Mouse (Mus musculus) forebrain, embryonic 15.5 days (tissue): Measurements from ENCODE around the gene Sfxn5. TPM values are rescaled to one million over a fixed set of nuclear protein-coding genes. Genes with fewer than 3 reads are reported as not detected.

ENCODE experiments used
- ATAC-seq: fragments of 200-750 bp; cut with Nextera tagmentation; replicated peaks from 2 replicates; pipeline ENCODE4 v1.8.0; 2017; ENCODE audit warnings: mild to moderate bottlenecking, moderate TSS enrichment, moderate library complexity
- H3K27ac ChIP-seq: fragments of 300-500 bp; sonication (generic); replicated peaks from 2 replicates; pipeline ENCODE4 v1.5.1; 2015; ENCODE audit warnings: mild to moderate bottlenecking, inconsistent platforms
- H3K27me3 ChIP-seq: fragments of 300-500 bp; sonication (generic); 2 replicates; pipeline ENCODE4 v1.6.1; 2015; ENCODE audit warnings: inconsistent platforms
- H3K36me3 ChIP-seq: fragments of 300-500 bp; sonication (generic); 2 replicates; pipeline ENCODE4 v1.6.1; 2015; ENCODE audit warnings: mild to moderate bottlenecking, inconsistent platforms
- H3K4me1 ChIP-seq: fragments of 300-500 bp; sonication (generic); 2 replicates; pipeline ENCODE4 v1.6.1; 2015; ENCODE audit warnings: inconsistent platforms
- H3K4me2 ChIP-seq: fragments of 300-500 bp; sonication (generic); replicated peaks from 2 replicates; pipeline ENCODE4 v1.6.1; 2015; ENCODE audit warnings: mild to moderate bottlenecking, inconsistent platforms
- H3K4me3 ChIP-seq: fragments of 300-500 bp; sonication (generic); 2 replicates; pipeline ENCODE4 v1.5.1; 2015; ENCODE audit warnings: mild to moderate bottlenecking, inconsistent platforms
- H3K9ac ChIP-seq: fragments of 300-500 bp; sonication (generic); replicated peaks from 2 replicates; pipeline ENCODE4 v1.6.1; 2015; ENCODE audit warnings: mild to moderate bottlenecking, inconsistent platforms
- H3K9me3 ChIP-seq: fragments of 300-500 bp; sonication (generic); 2 replicates; pipeline ENCODE4 v1.6.1; 2016; ENCODE audit warnings: inconsistent platforms
- WGBS: fragments of 180-500 bp; shearing (Covaris S2); methylation state at CpG from one replicate; pipeline ENCODE4 v1.1.7; 2015; ENCODE audit warnings: mixed read lengths; 5-methylcytosine and 5-hydroxymethylcytosine counted together
- polyA plus RNA-seq: library from polyadenylated mRNA; unstranded; fragments of >200 nt; fragmentation: Nextera tagmentation; extraction: Ambion mirVana; gene quantifications from 2 replicates; pipeline ENCODE4 v1.2.1, GENCODE M21; 2015

Sfxn5 gene
- polyA plus RNA-seq, 1 experiment from 2014 or later = 24.2 TPM

- Histone ChIP-seq H3K9me3 (no peaks in the 10 kb centered on the region), H3K9ac (no peak overlapping the region), H3K4me2 (no peak overlapping the region), H3K4me3 (no peak overlapping the region), H3K27me3 (no peaks in the 10 kb centered on the region), H3K27ac (no peak overlapping the region), H3K36me3 (no peaks in the 10 kb centered on the region), H3K4me1 (peaks cover 9% of the 10 kb centered on the region)
- WGBS = 94% methylated on average over 5 of the region's 5 CpGs
- no peak for ATAC-seq
These were observed 30.1 kb upstream of the Sfxn5 start for GRCm38 (mm10) chr6:85363231-85363905.

- Histone ChIP-seq H3K27me3 (no peaks in the 10 kb centered on the region), H3K36me3 (no peaks in the 10 kb centered on the region), H3K9ac (no peak overlapping the region), H3K9me3 (no peaks in the 10 kb centered on the region), H3K27ac (no peak overlapping the region), H3K4me2 (no peak overlapping the region), H3K4me1 (peaks cover 9% of the 10 kb centered on the region), H3K4me3 (no peak overlapping the region)
- ATAC-seq = no peak
- WGBS = 91% methylated on average over 5 of the region's 5 CpGs
These were observed 29.4 kb upstream of the Sfxn5 start for GRCm38 (mm10) chr6:85362610-85363009.

- WGBS = 82% methylated on average over 5 of the region's 5 CpGs
- Histone ChIP-seq H3K4me1 (no peaks in the 10 kb centered on the region), H3K4me3 (no peak overlapping the region), H3K9ac (no peak overlapping the region), H3K36me3 (no peaks in the 10 kb centered on the region), H3K27me3 (no peaks in the 10 kb centered on the region), H3K9me3 (no peaks in the 10 kb centered on the region), H3K27ac (no peak overlapping the region), H3K4me2 (no peak overlapping the region)
- ATAC-seq = no peak
These were observed 27.1 kb upstream of the Sfxn5 start for GRCm38 (mm10) chr6:85360311-85360710.

- no peaks in the 10 kb centered on the region for H3K4me1 ChIP-seq
- WGBS = 90% methylated on average over 1 of the region's 1 CpGs
- H3K27me3 ChIP-seq = no peaks in the 10 kb centered on the region
- H3K9ac ChIP-seq = no peak overlapping the region
- no peak overlapping the region for H3K4me3 ChIP-seq
- ATAC-seq = no peak
- H3K36me3 ChIP-seq = no peaks in the 10 kb centered on the region
- no peaks in the 10 kb centered on the region for H3K9me3 ChIP-seq
- no peak overlapping the region for H3K27ac ChIP-seq
- H3K4me2 ChIP-seq = no peak overlapping the region
These were observed 25.7 kb upstream of the Sfxn5 start for GRCm38 (mm10) chr6:85358877-85359276.

GRCm38 (mm10) chr6:85356682-85357465 is 23.7 kb upstream of the Sfxn5 start:
- no peak overlapping the region for H3K9ac ChIP-seq

GRCm38 (mm10) chr6:85355753-85356152 is 22.5 kb upstream of the Sfxn5 start:
- 92% methylated on average over 2 of the region's 2 CpGs for WGBS
- H3K4me2 ChIP-seq = no peak overlapping the region
- H3K9me3 ChIP-seq = no peaks in the 10 kb centered on the region
- no peak for ATAC-seq
- no peaks in the 10 kb centered on the region for H3K36me3 ChIP-seq
- H3K27ac ChIP-seq = no peak overlapping the region
- H3K4me1 ChIP-seq = no peaks in the 10 kb centered on the region
- H3K9ac ChIP-seq = no peak overlapping the region
- no peak overlapping the region for H3K4me3 ChIP-seq
- H3K27me3 ChIP-seq = no peaks in the 10 kb centered on the region

More at GRCm38 (mm10) chr6:85356682-85357465, 23.7 kb upstream of the Sfxn5 start:
- no peak overlapping the region for H3K4me3 ChIP-seq
- ATAC-seq = no peak
- no peaks in the 10 kb centered on the region for H3K27me3 ChIP-seq
- H3K27ac ChIP-seq = no peak overlapping the region
- no peaks in the 10 kb centered on the region for H3K9me3 ChIP-seq
- H3K4me2 ChIP-seq = no peak overlapping the region
- no peaks in the 10 kb centered on the region for H3K36me3 ChIP-seq
- WGBS = 66% methylated on average over 4 of the region's 4 CpGs
- H3K4me1 ChIP-seq = no peaks in the 10 kb centered on the region

GRCm38 (mm10) chr6:85354709-85355108 is 21.5 kb upstream of the Sfxn5 start:
- H3K4me3 ChIP-seq = no peak overlapping the region
- H3K4me1 ChIP-seq = no peaks in the 10 kb centered on the region
- ATAC-seq = no peak
- H3K27me3 ChIP-seq = no peaks in the 10 kb centered on the region
- no peaks in the 10 kb centered on the region for H3K36me3 ChIP-seq
- no peak overlapping the region for H3K4me2 ChIP-seq
- 47% methylated on average over 6 of the region's 6 CpGs for WGBS
- no peak overlapping the region for H3K9ac ChIP-seq
- H3K9me3 ChIP-seq = no peaks in the 10 kb centered on the region
- no peak overlapping the region for H3K27ac ChIP-seq

- Histone ChIP-seq H3K9ac (no peak overlapping the region), H3K4me3 (no peak overlapping the region), H3K36me3 (no peaks in the 10 kb centered on the region), H3K4me1 (no peaks in the 10 kb centered on the region), H3K9me3 (no peaks in the 10 kb centered on the region), H3K4me2 (no peak overlapping the region), H3K27ac (no peak overlapping the region), H3K27me3 (no peaks in the 10 kb centered on the region)
- no peak for ATAC-seq
- WGBS = 64% methylated on average over 3 of the region's 3 CpGs
These were observed 20.5 kb upstream of the Sfxn5 start for GRCm38 (mm10) chr6:85353706-85354105.

GRCm38 (mm10) chr6:85350157-85350556 is 16.9 kb upstream of the Sfxn5 start:
- Histone ChIP-seq H3K4me2 (no peak overlapping the region), H3K4me1 (no peaks in the 10 kb centered on the region), H3K4me3 (no peak overlapping the region), H3K9ac (no peak overlapping the region), H3K9me3 (no peaks in the 10 kb centered on the region), H3K27ac (no peak overlapping the region), H3K27me3 (no peaks in the 10 kb centered on the region), H3K36me3 (no peaks in the 10 kb centered on the region)
- 93% methylated on average over 1 of the region's 1 CpGs for WGBS
- no peak for ATAC-seq

GRCm38 (mm10) chr6:85349246-85349645 is 16.0 kb upstream of the Sfxn5 start:
- WGBS = 70% methylated on average over 7 of the region's 7 CpGs

GRCm38 (mm10) chr6:85348133-85348532 is 14.9 kb upstream of the Sfxn5 start:
- 83% methylated on average over 11 of the region's 11 CpGs for WGBS
- Histone ChIP-seq H3K4me1 (no peaks in the 10 kb centered on the region), H3K36me3 (no peaks in the 10 kb centered on the region), H3K4me3 (no peak overlapping the region), H3K9ac (no peak overlapping the region), H3K27ac (no peak overlapping the region), H3K27me3 (no peaks in the 10 kb centered on the region), H3K9me3 (no peaks in the 10 kb centered on the region), H3K4me2 (no peak overlapping the region)
- ATAC-seq = no peak

More at GRCm38 (mm10) chr6:85349246-85349645, 16.0 kb upstream of the Sfxn5 start:
- no peak overlapping the region for H3K4me2 ChIP-seq
- H3K27ac ChIP-seq = no peak overlapping the region
- H3K36me3 ChIP-seq = no peaks in the 10 kb centered on the region
- no peak overlapping the region for H3K9ac ChIP-seq
- H3K4me3 ChIP-seq = no peak overlapping the region
- no peaks in the 10 kb centered on the region for H3K4me1 ChIP-seq
- H3K9me3 ChIP-seq = no peaks in the 10 kb centered on the region
- H3K27me3 ChIP-seq = no peaks in the 10 kb centered on the region
- ATAC-seq = no peak

GRCm38 (mm10) chr6:85346028-85346634 is 12.9 kb upstream of the Sfxn5 start:
- WGBS = 37% methylated on average over 6 of the region's 6 CpGs
- peak; percentile 83 for ATAC-seq
- H3K4me1 ChIP-seq = no peaks in the 10 kb centered on the region
- H3K9me3 ChIP-seq = no peaks in the 10 kb centered on the region
- H3K27me3 ChIP-seq = no peaks in the 10 kb centered on the region
- no peaks in the 10 kb centered on the region for H3K36me3 ChIP-seq
- H3K27ac ChIP-seq = no peak overlapping the region
- no peak overlapping the region for H3K4me3 ChIP-seq
- no peak overlapping the region for H3K9ac ChIP-seq
- H3K4me2 ChIP-seq = no peak overlapping the region
